Mouse (Mus musculus) cerebellum, postnatal 14 days (tissue): ENCODE measurements at regions not wholly inside any gene's neighbourhood (a gene's known extent, or its start where the extent isn't known, plus 50 kb on each side); places are given as distances from the start of the nearest gene placed in this dataset.
A peak's percentile ranks its signal among the peaks of the same experiment; 100 is the strongest.

Experiments used
- DNase-seq, 2 experiments: peaks; one replicate each; pipeline ENCODE4 v3.0.0; 2021; ENCODE audit warnings: mixed read lengths in 2 of 2

DNA sequence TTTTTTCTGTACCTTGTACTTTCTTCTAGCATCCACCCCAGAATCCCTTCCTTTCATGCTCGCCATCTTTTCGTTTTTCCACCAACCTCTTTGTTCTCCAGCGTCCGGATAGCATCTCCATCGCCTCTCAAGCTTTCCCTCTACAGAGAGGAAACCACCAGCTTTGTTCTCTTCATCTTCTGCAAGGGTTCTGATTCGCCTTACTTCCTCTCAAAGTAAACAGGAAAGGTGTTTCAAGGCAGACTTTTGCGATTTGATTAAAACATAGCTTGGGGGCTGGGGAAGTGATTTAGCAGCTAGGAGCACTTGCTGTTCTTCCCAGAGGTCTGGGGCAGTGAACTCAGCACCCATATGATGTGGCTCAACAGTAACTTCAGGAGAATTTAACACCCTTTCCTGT, 71.4 kb downstream of the Emp1 start:
- DNase-seq, result no peak

GRCm38 (mm10) chr6:135436315-135436714, 74.0 kb downstream of the Emp1 start:
- DNase-seq, result no peak

DNA sequence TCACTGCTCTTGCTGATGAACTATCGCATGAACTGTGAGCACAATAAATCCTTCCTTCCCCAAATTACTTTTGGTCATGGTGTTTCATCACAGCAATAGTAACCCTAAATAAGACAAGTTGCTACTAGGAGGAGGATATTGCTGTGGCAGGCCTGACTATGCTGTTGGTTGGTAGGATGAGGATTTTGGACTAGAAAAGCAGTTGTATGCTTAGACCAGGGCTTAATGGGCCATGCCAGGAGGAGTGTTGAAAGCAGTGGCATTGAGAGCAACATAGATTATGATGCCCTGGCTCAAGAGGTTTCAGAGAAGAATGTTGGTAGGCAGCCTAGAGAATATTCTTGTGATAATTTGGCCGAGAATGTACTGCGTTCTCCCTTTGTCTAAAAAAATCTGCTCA, 75.9 kb downstream of the Emp1 start:
- no peak for DNase-seq

GRCm38 (mm10) chr6:135441126-135441871, 79.0 kb downstream of the Emp1 start:
- DNase-seq, result peak; percentile 69 to 75

DNA sequence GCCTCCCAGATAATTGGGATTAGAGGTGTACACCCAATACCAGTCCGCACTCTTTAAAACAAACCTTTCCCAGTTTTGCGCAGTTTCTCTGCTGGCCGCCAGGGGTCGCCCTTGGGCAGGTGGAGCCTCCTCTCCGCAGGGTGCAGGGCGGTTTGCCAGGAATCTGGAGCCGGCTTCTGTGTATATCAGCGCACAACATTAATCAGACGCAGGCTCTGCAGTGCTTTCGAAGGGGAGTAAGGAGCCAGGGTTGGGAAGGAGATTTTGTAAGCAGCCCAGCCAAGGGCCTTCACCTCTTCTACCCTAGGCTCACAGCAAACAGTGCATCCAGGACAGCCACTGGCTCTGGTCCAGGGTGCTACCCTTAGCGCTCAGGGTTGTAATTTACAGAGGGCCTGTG, 82.3 kb downstream of the Emp1 start:
- peak; percentile 98 to 100 for DNase-seq

DNA sequence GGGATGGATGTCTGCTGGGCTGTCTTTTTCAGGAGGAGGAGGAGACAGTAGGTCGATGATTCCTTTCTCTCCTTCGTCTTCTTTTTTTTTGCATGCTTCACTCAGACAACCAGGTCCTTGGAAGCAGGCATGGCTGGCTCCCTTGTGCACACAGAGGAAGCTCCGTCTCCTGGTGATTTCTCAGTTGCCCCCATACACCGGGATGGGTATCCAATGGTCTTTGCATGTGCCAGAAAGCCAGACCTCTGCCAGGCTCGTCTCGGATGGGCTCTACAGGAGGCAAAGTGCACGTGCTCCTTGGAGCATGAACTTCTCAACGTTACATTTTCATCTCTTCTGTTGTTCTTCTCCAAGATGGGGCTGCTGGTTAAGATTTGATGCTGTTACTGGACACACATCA, 82.7 kb downstream of the Emp1 start:
- peak in 1 of 2 experiments; percentile 51 for DNase-seq

DNA sequence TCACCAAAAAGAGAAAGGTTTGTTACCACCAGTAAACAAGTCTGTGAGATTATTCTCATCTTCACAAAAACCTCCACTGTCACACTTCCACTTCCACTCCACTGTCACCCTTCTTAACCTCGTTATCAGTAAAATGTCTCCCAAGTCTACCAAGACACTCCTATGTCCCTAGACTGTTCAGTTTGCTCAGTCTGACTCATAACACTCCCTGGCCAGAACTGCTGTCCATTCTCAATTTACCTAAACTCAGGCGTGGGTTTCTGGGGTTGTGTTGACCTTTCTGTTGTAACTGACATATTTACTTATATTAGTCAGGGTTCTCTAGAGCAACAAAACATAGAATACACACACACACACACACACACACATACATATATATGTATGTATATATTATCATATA, 85.5 kb downstream of the Emp1 start:
- DNase-seq, result no peak

DNA sequence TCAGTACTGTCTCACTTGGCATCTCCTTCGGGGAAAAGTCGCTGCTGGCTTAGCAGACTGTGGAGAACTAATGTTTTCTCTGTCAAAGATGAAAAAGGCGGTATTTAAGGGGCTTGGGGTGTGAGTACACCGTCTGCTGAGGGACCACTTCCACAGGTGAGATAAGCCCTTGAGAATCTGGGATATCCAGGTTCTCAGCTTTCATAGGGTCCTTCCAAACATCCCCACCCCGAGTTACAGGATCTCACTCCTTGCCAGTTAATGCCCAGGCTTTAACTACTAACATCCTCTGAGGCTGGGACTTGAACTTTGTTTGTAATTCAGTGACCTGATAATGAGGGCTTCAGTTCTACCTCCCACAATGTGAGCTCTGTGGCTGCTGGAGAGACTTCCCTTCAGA, 86.9 kb downstream of the Emp1 start:
- no peak for DNase-seq

DNA sequence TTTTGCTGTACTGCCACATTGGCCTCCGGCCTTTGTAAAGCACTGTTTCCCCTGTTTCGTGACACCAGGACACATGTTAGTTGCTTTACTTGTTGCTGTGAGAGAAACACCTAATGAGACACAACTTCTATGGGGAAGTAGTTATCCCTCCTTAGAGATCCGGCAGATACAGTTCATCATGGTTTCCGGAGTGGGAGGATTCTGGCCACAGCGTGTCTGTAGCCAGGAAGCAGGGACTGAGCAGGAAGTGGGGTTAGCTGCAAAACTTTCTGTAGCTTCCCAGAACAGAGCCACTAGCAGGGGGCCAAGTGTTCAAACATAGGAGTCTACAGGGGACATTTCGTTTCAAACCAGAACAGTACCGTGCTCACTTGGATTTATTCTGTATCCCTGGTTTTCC, 88.2 kb downstream of the Emp1 start:
- DNase-seq, result no peak

- no peak for DNase-seq
Observed at GRCm38 (mm10) chr6:135451165-135451797, 88.9 kb downstream of the Emp1 start.

- no peak for DNase-seq
Observed at GRCm38 (mm10) chr6:135453041-135453440, 90.7 kb downstream of the Emp1 start.

- no peak for DNase-seq
Observed at GRCm38 (mm10) chr6:135472495-135472894, 110.2 kb downstream of the Emp1 start.

DNA sequence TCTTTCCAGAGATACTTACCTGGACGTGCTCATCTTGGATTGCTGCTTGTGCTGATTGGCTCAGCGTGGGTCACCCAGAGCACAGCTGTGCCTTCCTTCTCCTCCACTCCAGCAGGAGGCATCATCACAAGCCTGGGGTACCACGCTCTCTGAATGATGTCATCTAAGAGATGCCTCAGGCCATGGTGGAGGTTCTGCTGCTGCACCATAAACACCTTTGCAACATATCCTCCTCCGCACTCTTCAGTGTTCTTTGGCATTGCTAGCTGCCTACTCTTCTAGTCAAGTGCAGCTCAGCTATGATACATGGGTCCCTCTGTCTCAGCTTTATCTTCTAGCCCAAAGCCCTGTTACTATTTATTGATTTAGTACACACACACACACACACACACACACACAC, 110.8 kb downstream of the Emp1 start:
- DNase-seq, result no peak

- no peak for DNase-seq
Observed at GRCm38 (mm10) chr6:135488795-135489194, 126.5 kb downstream of the Emp1 start.

DNA sequence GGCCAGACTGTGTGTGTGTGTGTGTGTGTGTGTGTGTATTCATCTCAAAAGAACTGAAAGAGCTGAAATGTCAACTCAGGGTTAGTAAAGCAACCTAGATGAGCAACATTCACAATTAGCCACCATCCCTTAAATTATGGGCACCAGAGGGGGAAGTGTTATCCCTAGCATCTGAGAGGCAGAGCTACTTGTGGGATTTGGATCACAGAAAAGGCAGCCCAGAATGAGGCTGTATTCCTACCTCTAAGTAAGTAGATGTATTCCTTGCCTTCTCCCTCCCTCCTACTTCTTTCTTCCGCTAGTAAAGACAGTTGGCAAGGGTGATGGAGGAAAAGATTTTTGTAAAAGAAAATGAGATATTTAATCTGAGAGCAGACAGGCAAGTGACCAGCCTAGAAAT, 131.6 kb downstream of the Emp1 start:
- DNase-seq, result no peak

DNA sequence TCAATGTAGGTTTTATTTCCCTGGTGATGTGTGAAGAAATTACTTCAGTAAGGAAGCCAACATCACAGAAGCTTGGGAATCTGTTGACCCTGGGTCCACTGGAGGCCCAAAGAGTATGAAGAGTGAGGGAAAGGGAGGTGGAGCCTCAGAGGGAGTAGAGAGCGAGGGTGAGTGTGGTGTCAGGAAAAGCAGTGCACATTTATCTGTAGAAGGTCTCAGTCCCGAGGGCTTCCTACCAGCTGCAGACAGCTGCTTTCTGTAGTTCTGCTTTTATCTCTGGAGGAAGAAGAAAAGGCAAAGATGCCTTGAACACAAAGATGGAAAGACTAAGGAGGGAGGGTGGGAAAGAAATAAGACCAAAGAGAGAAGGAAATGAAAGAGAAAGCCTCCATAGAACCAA, 133.5 kb downstream of the Emp1 start:
- no peak for DNase-seq

DNA sequence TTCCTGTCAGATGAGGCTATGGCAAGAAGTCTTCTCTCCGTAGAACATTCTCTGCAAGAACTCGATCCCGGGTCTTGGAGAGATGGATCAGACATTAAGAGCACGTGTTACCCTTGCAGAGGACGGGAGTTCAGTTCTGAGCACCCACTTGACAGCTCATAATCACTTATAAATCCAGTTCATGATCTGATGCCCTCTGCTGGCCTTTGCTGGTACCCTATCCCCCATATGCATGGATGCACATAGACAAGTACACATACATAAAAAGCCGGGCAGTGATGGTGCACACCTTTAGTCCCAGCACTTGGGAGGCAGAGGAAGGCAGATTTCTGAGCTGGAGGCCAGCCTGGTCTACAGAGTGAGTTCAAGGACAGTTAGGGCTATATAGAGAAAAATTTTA, 136.2 kb downstream of the Emp1 start:
- no peak for DNase-seq

- DNase-seq, result no peak
Observed at GRCm38 (mm10) chr6:135500381-135500780, 138.0 kb downstream of the Emp1 start.

DNA sequence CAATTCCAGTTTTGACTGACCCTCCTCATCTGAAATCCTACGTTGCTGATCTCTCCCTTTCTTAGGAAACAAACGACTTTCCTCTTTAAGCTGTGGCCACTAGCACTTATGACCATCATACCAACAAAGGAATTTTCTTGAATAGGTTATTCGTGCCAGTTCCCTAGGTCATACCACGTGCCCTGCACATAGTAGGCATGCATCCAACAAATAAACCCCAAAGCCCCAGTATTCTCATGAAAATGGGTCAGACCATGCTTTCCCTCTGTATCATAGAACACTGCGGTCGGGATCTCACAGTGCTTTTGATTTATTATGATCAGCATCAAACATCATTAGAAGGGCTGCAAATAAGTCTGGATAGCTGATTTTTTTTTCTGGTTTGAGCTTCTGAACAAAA, 139.4 kb downstream of the Emp1 start:
- no peak for DNase-seq

DNA sequence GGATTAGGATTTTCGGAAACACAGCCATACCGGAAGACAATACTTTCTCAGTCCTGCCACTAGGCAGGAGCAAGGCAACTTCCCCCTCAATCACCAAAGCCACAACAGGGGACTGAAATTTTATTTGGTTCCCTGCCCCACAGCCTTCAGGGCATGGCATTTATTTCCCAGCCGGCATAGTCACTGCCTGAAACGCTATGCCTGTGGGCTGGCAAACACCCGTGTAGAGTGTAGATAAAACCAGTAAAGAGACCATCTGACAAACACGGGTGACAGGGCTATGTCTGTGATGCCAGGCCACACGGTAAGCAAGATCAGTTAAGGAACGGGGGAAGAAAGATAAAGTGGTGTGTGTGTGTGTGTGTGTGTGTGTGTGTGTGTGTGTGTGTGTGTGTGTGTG, 140.1 kb downstream of the Emp1 start:
- DNase-seq, result peak in 1 of 2 experiments; percentile 12

- no peak for DNase-seq
Observed at GRCm38 (mm10) chr6:135518710-135519437, 156.5 kb downstream of the Emp1 start.

DNA sequence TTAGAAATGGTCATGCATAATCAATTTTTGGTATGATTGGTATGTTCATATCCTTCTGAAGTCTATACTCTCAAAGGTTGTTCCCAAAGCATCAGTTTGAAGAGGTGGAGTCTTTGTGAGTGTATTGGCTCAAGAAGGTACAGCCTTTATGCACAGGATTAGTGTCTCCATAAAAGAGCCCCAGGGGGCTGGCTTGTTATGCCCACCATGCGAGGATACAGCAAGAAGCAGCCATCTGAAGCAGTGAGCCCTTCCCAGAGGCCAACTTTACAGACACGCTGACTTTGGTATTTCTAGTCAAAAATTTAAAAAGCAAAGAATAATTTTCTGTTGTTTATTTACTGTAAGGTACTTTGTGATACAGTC, 157.1 kb downstream of the Emp1 start:
- DNase-seq, result no peak

DNA sequence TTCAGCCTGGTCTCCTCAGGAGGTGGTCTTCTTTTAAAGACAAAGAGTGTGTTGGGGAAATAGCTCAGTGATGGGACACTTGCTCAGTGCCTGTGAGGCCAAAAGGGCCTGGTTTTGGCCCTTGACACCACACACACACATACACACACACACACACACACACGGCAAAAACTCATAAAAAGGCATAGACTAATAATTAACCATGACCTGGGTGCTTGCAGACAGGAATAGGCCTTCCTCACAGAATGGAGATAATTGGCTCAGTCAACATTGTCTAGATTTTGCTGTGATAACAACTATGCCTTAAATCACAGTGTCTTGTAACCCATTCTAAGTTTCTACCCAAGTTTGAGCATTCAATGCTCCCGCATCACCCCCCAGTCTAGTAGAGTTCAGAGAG, 158.5 kb downstream of the Emp1 start:
- no peak for DNase-seq

- peak; percentile 25 to 55 for DNase-seq
Observed at GRCm38 (mm10) chr6:135524886-135525285, 162.5 kb downstream of the Emp1 start.
